Mouse (Mus musculus) bone marrow macrophage, adult 2 months (primary cell): ENCODE results near the gene Zfp747.

Experiments used
- CTCF ChIP-seq: IDR thresholded peaks from 2 replicates; pipeline ENCODE4 v1.5.1; 2012; ENCODE audit warnings: low read depth, mild to moderate bottlenecking, low read length, moderate library complexity
- POLR2A ChIP-seq: IDR thresholded peaks from 2 replicates; pipeline ENCODE4 v1.6.1; 2012; ENCODE audit warnings: mild to moderate bottlenecking, low read depth, low read length, borderline replicate concordance

GRCm38 (mm10) chr7:127422247-127422646 lies 46.4 kb upstream of the Zfp747 start:
- TF ChIP-seq POLR2A (no peak), CTCF (no peak)
